Mouse (Mus musculus) midbrain, embryonic 16.5 days (tissue): ENCODE measurements around the gene Zfp189. TPM values are rescaled to one million over a fixed set of nuclear protein-coding genes. Genes with fewer than 3 reads are reported as not detected.

Source experiments
- ATAC-seq: fragments of 200-750 bp; cut with Nextera tagmentation; 2 replicates; pipeline ENCODE4 v1.8.0; 2017; ENCODE audit warnings: moderate TSS enrichment
- H3K27ac ChIP-seq: fragments of 300-500 bp; sonication (generic); 2 replicates; pipeline ENCODE4 v1.5.1; 2014; ENCODE audit warnings: mild to moderate bottlenecking, low read length, mixed read lengths
- H3K27me3 ChIP-seq: fragments of 300-500 bp; sonication (generic); 2 replicates; pipeline ENCODE4 v1.6.1; 2014; ENCODE audit warnings: low read depth, low read length, mixed read lengths; ENCODE audit not compliant: control insufficient read depth, insufficient read depth
- H3K36me3 ChIP-seq: fragments of 300-500 bp; sonication (generic); 2 replicates; pipeline ENCODE4 v1.6.1; 2014; ENCODE audit warnings: mild to moderate bottlenecking, low read length, moderate library complexity, mixed read lengths; ENCODE audit not compliant: control insufficient read depth, insufficient read depth
- H3K4me1 ChIP-seq: fragments of 300-500 bp; sonication (generic); 2 replicates; pipeline ENCODE4 v1.6.1; 2014; ENCODE audit warnings: mild to moderate bottlenecking, low read length, mixed read lengths; ENCODE audit not compliant: control insufficient read depth, insufficient read depth
- H3K4me2 ChIP-seq: fragments of 300-500 bp; sonication (generic); 2 replicates; pipeline ENCODE4 v1.6.1; 2014; ENCODE audit warnings: mild to moderate bottlenecking, low read length, mixed read lengths
- H3K4me3 ChIP-seq: fragments of 300-500 bp; sonication (generic); 2 replicates; pipeline ENCODE4 v1.5.1; 2014; ENCODE audit warnings: low read depth, mild to moderate bottlenecking, low read length, moderate library complexity, mixed read lengths
- H3K9ac ChIP-seq: fragments of 300-500 bp; sonication (generic); 2 replicates; pipeline ENCODE4 v1.6.1; 2014; ENCODE audit warnings: low read depth, low read length, mixed read lengths
- H3K9me3 ChIP-seq: fragments of 300-500 bp; sonication (generic); replicated peaks from 2 replicates; pipeline ENCODE4 v1.6.1; 2014; ENCODE audit warnings: mild to moderate bottlenecking, low read length, mixed read lengths; ENCODE audit not compliant: control insufficient read depth, poor library complexity, severe bottlenecking
- WGBS: fragments of 180-500 bp; shearing (Covaris S2); extraction: QIAGEN DNeasy Blood & Tissue Kit; methylation state at CpG from one replicate; pipeline ENCODE4 v1.1.7; 2014; 5-methylcytosine and 5-hydroxymethylcytosine counted together
- polyA plus RNA-seq: library from polyadenylated mRNA; unstranded; fragments of >200 nt; fragmentation: Nextera tagmentation; extraction: Ambion mirVana; gene quantifications from 2 replicates; pipeline ENCODE4 v1.2.1, GENCODE M21; 2015

Gene Zfp189
- polyA plus RNA-seq, 1 experiment from 2014 or later: 13.0 TPM

GRCm38 (mm10) chr4:49522576-49522975, 1.6 kb downstream of the Zfp189 start:
- Histone ChIP-seq H3K27me3 (no peaks in the 10 kb centered on the region), H3K9ac (no peak overlapping the region), H3K4me1 (peaks cover 22% of the 10 kb centered on the region), H3K9me3 (no peaks in the 10 kb centered on the region; the same call in 1 of the 2 replicates), H3K4me3 (no peak overlapping the region), H3K4me2 (no peak overlapping the region), H3K36me3 (peaks cover 12% of the 10 kb centered on the region), H3K27ac (no peak overlapping the region)
- 83% methylated on average over 9 of the region's 9 CpGs for WGBS
- no peak for ATAC-seq

- H3K36me3 ChIP-seq: peaks cover 24% of the 10 kb centered on the region
- no peak overlapping the region for H3K9ac ChIP-seq
- 90% methylated on average over 3 of the region's 3 CpGs for WGBS
- no peak overlapping the region for H3K4me3 ChIP-seq
- H3K4me2 ChIP-seq: no peak overlapping the region
- no peak overlapping the region for H3K27ac ChIP-seq
- ATAC-seq: no peak
- peaks cover under 1% of the 10 kb centered on the region; the same call in 1 of the 2 replicates for H3K9me3 ChIP-seq
- H3K27me3 ChIP-seq: no peaks in the 10 kb centered on the region
- no peaks in the 10 kb centered on the region for H3K4me1 ChIP-seq
Measured at GRCm38 (mm10) chr4:49535036-49535435, 14.1 kb downstream of the Zfp189 start.

- H3K9me3 ChIP-seq: no peaks in the 10 kb centered on the region; the same call in 1 of the 2 replicates
- H3K27ac ChIP-seq: no peak overlapping the region
- no peak overlapping the region for H3K9ac ChIP-seq
- ATAC-seq: no peak
- H3K4me2 ChIP-seq: no peak overlapping the region
- no peaks in the 10 kb centered on the region for H3K27me3 ChIP-seq
- no peaks in the 10 kb centered on the region for H3K4me1 ChIP-seq
- H3K4me3 ChIP-seq: no peak overlapping the region
- 97% methylated on average over 4 of the region's 4 CpGs for WGBS
- H3K36me3 ChIP-seq: peaks cover 16% of the 10 kb centered on the region
Measured at GRCm38 (mm10) chr4:49535675-49536294, 14.8 kb downstream of the Zfp189 start.

- H3K36me3 ChIP-seq: peaks cover 12% of the 10 kb centered on the region
- H3K4me1 ChIP-seq: no peaks in the 10 kb centered on the region
- no peaks in the 10 kb centered on the region for H3K27me3 ChIP-seq
- 91% methylated on average over 4 of the region's 4 CpGs for WGBS
- H3K9ac ChIP-seq: no peak overlapping the region
- no peak overlapping the region for H3K27ac ChIP-seq
- ATAC-seq: no peak
- no peak overlapping the region for H3K4me3 ChIP-seq
- no peaks in the 10 kb centered on the region for H3K9me3 ChIP-seq
- no peak overlapping the region for H3K4me2 ChIP-seq
Measured at GRCm38 (mm10) chr4:49536671-49537070, 15.7 kb downstream of the Zfp189 start.

DNA sequence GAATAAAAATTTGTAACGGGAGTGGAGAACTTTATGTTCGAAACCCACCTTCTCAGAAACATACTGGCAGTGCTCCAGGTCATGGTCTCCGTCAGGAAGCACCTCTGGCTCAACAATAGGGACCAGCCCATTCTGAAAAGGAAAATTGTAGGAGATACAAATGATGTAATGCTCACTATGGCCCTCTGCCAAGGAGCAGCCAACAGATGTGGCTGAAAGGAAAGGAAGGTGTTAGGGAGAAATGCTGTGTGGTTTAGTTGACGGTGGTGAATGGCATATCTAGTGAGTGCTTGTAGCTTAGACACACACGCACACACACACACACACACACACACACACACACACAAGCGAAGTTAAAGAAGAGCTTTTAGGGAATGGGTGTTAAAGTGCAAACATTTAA, 18.7 kb downstream of the Zfp189 start:
- WGBS: 75% methylated on average over 6 of the region's 6 CpGs
- no peak overlapping the region for H3K9ac ChIP-seq

DNA sequence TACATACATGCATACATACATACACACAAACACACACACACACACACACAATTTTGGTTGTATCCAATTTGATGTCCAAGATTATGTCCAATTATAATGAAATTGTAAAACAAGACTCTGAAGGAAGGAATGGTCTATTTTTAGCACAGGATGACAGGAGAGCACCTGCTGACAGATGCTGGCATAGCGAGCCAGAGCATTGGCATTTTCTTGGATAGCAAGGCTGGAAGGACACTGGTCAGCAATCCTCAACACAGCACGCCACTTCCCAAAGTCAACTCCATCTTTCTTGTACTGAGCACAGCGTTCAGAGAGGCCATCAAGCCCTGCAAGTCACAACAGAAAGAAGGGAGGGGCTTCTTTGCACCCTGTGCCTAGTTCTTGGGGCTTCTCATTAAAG, 20.0 kb downstream of the Zfp189 start:
- WGBS: 74% methylated on average over 3 of the region's 3 CpGs
- ATAC-seq: no peak
- H3K27ac ChIP-seq: no peak overlapping the region
- no peaks in the 10 kb centered on the region for H3K9me3 ChIP-seq
- no peaks in the 10 kb centered on the region for H3K27me3 ChIP-seq
- H3K9ac ChIP-seq: no peak overlapping the region
- H3K4me1 ChIP-seq: no peaks in the 10 kb centered on the region
- H3K4me3 ChIP-seq: no peak overlapping the region
- H3K4me2 ChIP-seq: no peak overlapping the region
- no peaks in the 10 kb centered on the region for H3K36me3 ChIP-seq

More for the DNA sequence above, 18.7 kb downstream of the Zfp189 start:
- no peak overlapping the region for H3K27ac ChIP-seq
- ATAC-seq: no peak
- no peak overlapping the region for H3K4me3 ChIP-seq
- H3K4me2 ChIP-seq: no peak overlapping the region
- no peaks in the 10 kb centered on the region for H3K36me3 ChIP-seq
- H3K4me1 ChIP-seq: no peaks in the 10 kb centered on the region
- no peaks in the 10 kb centered on the region for H3K9me3 ChIP-seq
- H3K27me3 ChIP-seq: no peaks in the 10 kb centered on the region

- H3K4me2 ChIP-seq: no peak overlapping the region
- H3K36me3 ChIP-seq: no peaks in the 10 kb centered on the region
- no peak overlapping the region for H3K9ac ChIP-seq
- H3K4me3 ChIP-seq: no peak overlapping the region
- no peaks in the 10 kb centered on the region for H3K27me3 ChIP-seq
- ATAC-seq: no peak
- H3K4me1 ChIP-seq: no peaks in the 10 kb centered on the region
- whole genome bisulfite sequencing: 79% methylated on average over 2 of the region's 2 CpGs
- H3K27ac ChIP-seq: no peak overlapping the region
- no peaks in the 10 kb centered on the region for H3K9me3 ChIP-seq
Measured at GRCm38 (mm10) chr4:49546026-49546425, 25.1 kb downstream of the Zfp189 start.

GRCm38 (mm10) chr4:49546873-49547543, 26.0 kb downstream of the Zfp189 start:
- ATAC-seq: no peak
- WGBS: 75% methylated on average over 6 of the region's 6 CpGs
- no peak overlapping the region for H3K4me2 ChIP-seq
- no peak overlapping the region for H3K4me3 ChIP-seq
- H3K27ac ChIP-seq: no peak overlapping the region
- no peaks in the 10 kb centered on the region for H3K9me3 ChIP-seq
- no peak overlapping the region for H3K9ac ChIP-seq
- H3K36me3 ChIP-seq: no peaks in the 10 kb centered on the region
- no peaks in the 10 kb centered on the region for H3K27me3 ChIP-seq
- no peaks in the 10 kb centered on the region for H3K4me1 ChIP-seq

DNA sequence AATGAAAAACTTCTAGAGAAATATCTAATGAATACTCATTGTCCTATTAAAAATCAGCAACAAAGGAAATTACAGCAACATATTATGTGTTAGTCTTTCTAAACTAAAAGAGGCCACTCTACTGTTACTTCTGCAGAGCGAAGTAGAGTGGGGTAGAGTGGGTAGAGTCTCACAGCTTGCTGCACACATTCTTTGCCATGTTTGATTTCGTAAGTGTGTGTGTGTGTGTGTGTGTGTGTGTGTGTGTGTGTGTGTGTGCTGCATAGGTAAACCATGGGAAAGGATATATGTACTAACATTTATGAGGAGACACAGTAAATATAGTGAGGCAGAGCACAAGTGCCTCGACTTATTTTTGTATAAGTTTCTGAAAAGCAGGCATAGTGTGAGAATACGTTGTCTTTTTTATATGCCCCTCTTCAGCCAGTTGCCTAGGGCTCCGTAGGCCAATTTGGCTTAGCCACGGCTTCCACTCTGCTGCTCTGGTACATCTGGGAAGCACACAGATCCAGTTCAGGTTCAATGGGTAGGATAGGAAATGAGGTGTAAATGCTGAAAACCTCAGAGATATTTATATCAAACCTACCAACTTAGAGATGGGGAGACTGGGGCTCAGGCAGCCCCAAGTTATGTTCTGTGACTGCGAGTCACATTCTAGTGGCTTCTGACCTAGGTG, 26.7 kb downstream of the Zfp189 start:
- H3K9ac ChIP-seq: no peak overlapping the region

More for the DNA sequence above, 26.7 kb downstream of the Zfp189 start:
- whole genome bisulfite sequencing: 88% methylated on average over 7 of the region's 7 CpGs
- no peak for ATAC-seq
- H3K27ac ChIP-seq: no peak overlapping the region
- H3K36me3 ChIP-seq: no peaks in the 10 kb centered on the region
- no peaks in the 10 kb centered on the region for H3K9me3 ChIP-seq
- no peaks in the 10 kb centered on the region for H3K4me1 ChIP-seq
- no peak overlapping the region for H3K4me3 ChIP-seq
- H3K27me3 ChIP-seq: no peaks in the 10 kb centered on the region
- H3K4me2 ChIP-seq: no peak overlapping the region
